Mouse (Mus musculus) kidney, embryonic 15.5 days (tissue): ENCODE data around the gene Zmiz1. TPM values are rescaled to one million over a fixed set of nuclear protein-coding genes. Genes with fewer than 3 reads are reported as not detected.
A peak's percentile ranks its signal among the peaks of the same experiment; 100 is the strongest.

Source experiments
- ATAC-seq: fragments of 200-750 bp; cut with Nextera tagmentation; replicated peaks from 2 replicates; pipeline ENCODE4 v1.8.0; 2017; ENCODE audit warnings: moderate TSS enrichment; ENCODE audit not compliant: low FRiP score
- H3K27ac ChIP-seq: fragments of 300-500 bp; sonication (generic); 2 replicates; pipeline ENCODE4 v1.5.1; 2015; ENCODE audit warnings: mild to moderate bottlenecking, inconsistent platforms
- H3K27me3 ChIP-seq: fragments of 300-500 bp; sonication (generic); 2 replicates; pipeline ENCODE4 v1.6.1; 2015; ENCODE audit warnings: inconsistent platforms
- H3K36me3 ChIP-seq: fragments of 300-500 bp; sonication (generic); 2 replicates; pipeline ENCODE4 v1.6.1; 2015; ENCODE audit warnings: inconsistent platforms
- H3K4me1 ChIP-seq: fragments of 300-500 bp; sonication (generic); 2 replicates; pipeline ENCODE4 v1.6.1; 2015; ENCODE audit warnings: inconsistent platforms
- H3K4me2 ChIP-seq: fragments of 300-500 bp; sonication (generic); 2 replicates; pipeline ENCODE4 v1.6.1; 2015; ENCODE audit warnings: moderate library complexity, mild to moderate bottlenecking, inconsistent platforms
- H3K4me3 ChIP-seq: fragments of 300-500 bp; sonication (generic); replicated peaks from 2 replicates; pipeline ENCODE4 v1.5.1; 2015; ENCODE audit warnings: mild to moderate bottlenecking, inconsistent platforms
- H3K9ac ChIP-seq: fragments of 300-500 bp; sonication (generic); 2 replicates; pipeline ENCODE4 v1.6.1; 2015; ENCODE audit warnings: mild to moderate bottlenecking, inconsistent platforms
- H3K9me3 ChIP-seq: fragments of 300-500 bp; sonication (generic); replicated peaks from 2 replicates; pipeline ENCODE4 v1.6.1; 2016; ENCODE audit warnings: inconsistent platforms
- WGBS: fragments of 180-500 bp; shearing (Covaris S2); methylation state at CpG from one replicate; pipeline ENCODE4 v1.1.7; 2015; ENCODE audit warnings: mixed read lengths; 5-methylcytosine and 5-hydroxymethylcytosine counted together
- polyA plus RNA-seq: library from polyadenylated mRNA; unstranded; fragments of >200 nt; fragmentation: Nextera tagmentation; extraction: Ambion mirVana; gene quantifications from 2 replicates; pipeline ENCODE4 v1.2.1, GENCODE M21; 2015

Zmiz1 gene
- polyA plus RNA-seq, 1 experiment from 2014 or later, result 47.3 TPM

GRCm38 (mm10) chr14:25561716-25562115 lies 102.7 kb downstream of the Zmiz1 start:
- Histone ChIP-seq H3K4me1 (peaks cover 72% of the 10 kb centered on the region), H3K4me2 (no peak overlapping the region), H3K4me3 (no peak overlapping the region), H3K27me3 (no peaks in the 10 kb centered on the region), H3K9me3 (no peaks in the 10 kb centered on the region), H3K27ac (peak overlapping the region; percentile 52), H3K36me3 (peaks cover 29% of the 10 kb centered on the region), H3K9ac (no peak overlapping the region)
- ATAC-seq, result 0 out of 2 replicates have a peak, but pooled peaks have one; percentile 11
- 5% methylated on average over 1 of the region's 1 CpGs for WGBS

GRCm38 (mm10) chr14:25562447-25562846 lies 103.5 kb downstream of the Zmiz1 start:
- H3K27ac ChIP-seq, result peak overlapping the region; percentile 52; the same call in 1 of the 2 replicates
- peaks cover 64% of the 10 kb centered on the region for H3K4me1 ChIP-seq
- H3K27me3 ChIP-seq, result no peaks in the 10 kb centered on the region
- no peak overlapping the region for H3K4me2 ChIP-seq
- no peak for ATAC-seq
- no peaks in the 10 kb centered on the region for H3K9me3 ChIP-seq
- WGBS, result 73% methylated on average over 4 of the region's 4 CpGs
- peaks cover 29% of the 10 kb centered on the region for H3K36me3 ChIP-seq
- no peak overlapping the region for H3K4me3 ChIP-seq
- H3K9ac ChIP-seq, result no peak overlapping the region; the same call in 1 of the 2 replicates

GRCm38 (mm10) chr14:25562909-25563308 lies 103.9 kb downstream of the Zmiz1 start:
- Histone ChIP-seq H3K4me3 (no peak overlapping the region), H3K9me3 (no peaks in the 10 kb centered on the region), H3K4me1 (peaks cover 60% of the 10 kb centered on the region), H3K36me3 (peaks cover 29% of the 10 kb centered on the region), H3K9ac (no peak overlapping the region; the same call in 1 of the 2 replicates), H3K27ac (no peak overlapping the region), H3K27me3 (no peaks in the 10 kb centered on the region), H3K4me2 (no peak overlapping the region)
- 58% methylated on average over 7 of the region's 7 CpGs for WGBS
- ATAC-seq, result no peak

GRCm38 (mm10) chr14:25564577-25564976 lies 105.6 kb downstream of the Zmiz1 start:
- no peak overlapping the region for H3K4me3 ChIP-seq
- peak overlapping the region; percentile 64 for H3K27ac ChIP-seq
- H3K36me3 ChIP-seq, result peaks cover 30% of the 10 kb centered on the region
- H3K27me3 ChIP-seq, result no peaks in the 10 kb centered on the region
- H3K9ac ChIP-seq, result no peak overlapping the region
- no peak overlapping the region for H3K4me2 ChIP-seq
- ATAC-seq, result no peak
- 59% methylated on average over 8 of the region's 8 CpGs for WGBS
- no peaks in the 10 kb centered on the region for H3K9me3 ChIP-seq
- peaks cover 44% of the 10 kb centered on the region for H3K4me1 ChIP-seq

- Histone ChIP-seq H3K9me3 (no peaks in the 10 kb centered on the region), H3K27ac (peak overlapping the region; percentile 64; the same call in 1 of the 2 replicates), H3K36me3 (peaks cover 24% of the 10 kb centered on the region), H3K4me1 (peaks cover 36% of the 10 kb centered on the region), H3K27me3 (no peaks in the 10 kb centered on the region), H3K4me3 (no peak overlapping the region), H3K9ac (no peak overlapping the region), H3K4me2 (no peak overlapping the region)
- peak; percentile 56; the same call in 1 of the 2 replicates for ATAC-seq
- WGBS, result 29% methylated on average over 11 of the region's 11 CpGs
Measured at GRCm38 (mm10) chr14:25565344-25566088, 106.5 kb downstream of the Zmiz1 start.

GRCm38 (mm10) chr14:25567245-25567644 lies 108.3 kb downstream of the Zmiz1 start:
- no peak for ATAC-seq
- peaks cover 20% of the 10 kb centered on the region for H3K4me1 ChIP-seq
- 54% methylated on average over 3 of the region's 3 CpGs for WGBS
- no peaks in the 10 kb centered on the region for H3K27me3 ChIP-seq
- H3K36me3 ChIP-seq, result peaks cover 26% of the 10 kb centered on the region
- no peaks in the 10 kb centered on the region for H3K9me3 ChIP-seq
- H3K9ac ChIP-seq, result no peak overlapping the region
- H3K4me3 ChIP-seq, result no peak overlapping the region
- no peak overlapping the region for H3K27ac ChIP-seq
- no peak overlapping the region for H3K4me2 ChIP-seq

GRCm38 (mm10) chr14:25567837-25568236 lies 108.9 kb downstream of the Zmiz1 start:
- WGBS, result 95% methylated on average over 2 of the region's 2 CpGs
- peaks cover 15% of the 10 kb centered on the region for H3K4me1 ChIP-seq
- H3K4me2 ChIP-seq, result no peak overlapping the region
- ATAC-seq, result no peak
- no peak overlapping the region for H3K9ac ChIP-seq
- H3K27ac ChIP-seq, result no peak overlapping the region
- H3K4me3 ChIP-seq, result no peak overlapping the region
- no peaks in the 10 kb centered on the region for H3K9me3 ChIP-seq
- peaks cover 29% of the 10 kb centered on the region for H3K36me3 ChIP-seq
- H3K27me3 ChIP-seq, result no peaks in the 10 kb centered on the region

GRCm38 (mm10) chr14:25574047-25574870 lies 115.3 kb downstream of the Zmiz1 start:
- ATAC-seq, result 0 out of 2 replicates have a peak, but pooled peaks have one; percentile 44

GRCm38 (mm10) chr14:25576642-25577041 lies 117.7 kb downstream of the Zmiz1 start:
- H3K4me2 ChIP-seq, result no peak overlapping the region
- 89% methylated on average over 3 of the region's 3 CpGs for WGBS
- no peak overlapping the region for H3K4me3 ChIP-seq
- no peaks in the 10 kb centered on the region for H3K27me3 ChIP-seq
- H3K27ac ChIP-seq, result no peak overlapping the region
- H3K9me3 ChIP-seq, result no peaks in the 10 kb centered on the region
- peaks cover 97% of the 10 kb centered on the region for H3K36me3 ChIP-seq
- H3K9ac ChIP-seq, result no peak overlapping the region
- H3K4me1 ChIP-seq, result peaks cover 29% of the 10 kb centered on the region
- no peak for ATAC-seq

More at GRCm38 (mm10) chr14:25574047-25574870, 115.3 kb downstream of the Zmiz1 start:
- peaks cover 29% of the 10 kb centered on the region for H3K4me1 ChIP-seq
- peaks cover 76% of the 10 kb centered on the region for H3K36me3 ChIP-seq
- H3K9me3 ChIP-seq, result no peaks in the 10 kb centered on the region
- H3K4me3 ChIP-seq, result no peak overlapping the region
- 39% methylated on average over 16 of the region's 16 CpGs for WGBS
- H3K27me3 ChIP-seq, result no peaks in the 10 kb centered on the region
- H3K9ac ChIP-seq, result no peak overlapping the region
- peak overlapping the region; percentile 42 for H3K27ac ChIP-seq
- no peak overlapping the region for H3K4me2 ChIP-seq

GRCm38 (mm10) chr14:25577431-25577830 lies 118.4 kb downstream of the Zmiz1 start:
- Histone ChIP-seq H3K9me3 (no peaks in the 10 kb centered on the region), H3K4me2 (no peak overlapping the region), H3K27ac (no peak overlapping the region), H3K27me3 (no peaks in the 10 kb centered on the region), H3K36me3 (peaks cover 97% of the 10 kb centered on the region), H3K4me1 (peaks cover 29% of the 10 kb centered on the region), H3K9ac (no peak overlapping the region), H3K4me3 (no peak overlapping the region)
- ATAC-seq, result 0 out of 2 replicates have a peak, but pooled peaks have one; percentile 31
- WGBS, result 78% methylated on average over 3 of the region's 3 CpGs

- H3K4me1 ChIP-seq, result peaks cover 27% of the 10 kb centered on the region
- H3K4me3 ChIP-seq, result no peak overlapping the region
- no peak overlapping the region for H3K4me2 ChIP-seq
- no peaks in the 10 kb centered on the region for H3K9me3 ChIP-seq
- no peaks in the 10 kb centered on the region for H3K27me3 ChIP-seq
- WGBS, result 85% methylated on average over 7 of the region's 7 CpGs
- ATAC-seq, result no peak
- H3K9ac ChIP-seq, result no peak overlapping the region
- H3K36me3 ChIP-seq, result peaks cover 93% of the 10 kb centered on the region
- H3K27ac ChIP-seq, result no peak overlapping the region; the same call in 1 of the 2 replicates
Measured at GRCm38 (mm10) chr14:25579597-25579996, 120.6 kb downstream of the Zmiz1 start.

- H3K9me3 ChIP-seq, result no peaks in the 10 kb centered on the region
- no peak overlapping the region for H3K4me3 ChIP-seq
- no peak for ATAC-seq
- H3K27ac ChIP-seq, result no peak overlapping the region
- no peaks in the 10 kb centered on the region for H3K27me3 ChIP-seq
- H3K4me2 ChIP-seq, result no peak overlapping the region
- peaks cover 34% of the 10 kb centered on the region for H3K4me1 ChIP-seq
- H3K9ac ChIP-seq, result no peak overlapping the region
- 83% methylated on average over 1 of the region's 1 CpGs for WGBS
- H3K36me3 ChIP-seq, result peaks cover 85% of the 10 kb centered on the region
Measured at GRCm38 (mm10) chr14:25580397-25580796, 121.4 kb downstream of the Zmiz1 start.
